Mouse (Mus musculus): ENCODE results near the gene 9530068E07Rik.

- no peak for TF ChIP-seq CTCF (IDR thresholded peaks at IDR 0.05; ENCODE audit: insufficient read depth, low read length)
- TF ChIP-seq POLR2A (IDR thresholded peaks at IDR 0.05; ENCODE audit: borderline replicate concordance, extremely low read depth, low read depth, low read length), result no peak
Measured at GRCm38 (mm10) chr11:52388150-52388549, 8.1 kb upstream of the 9530068E07Rik start.

Data from lung, adult 2 months (tissue).